Mouse (Mus musculus) heart, embryonic 11.5 days (tissue): ENCODE results near the gene C1qtnf7. TPM values are rescaled to one million over a fixed set of nuclear protein-coding genes. Genes with fewer than 3 reads are reported as not detected.
A peak's percentile ranks its signal among the peaks of the same experiment; 100 is the strongest.

Source experiments
- ATAC-seq: fragments of 200-750 bp; cut with Nextera tagmentation; replicated peaks from 2 replicates; pipeline ENCODE4 v1.8.0; 2017; ENCODE audit warnings: moderate library complexity; ENCODE audit not compliant: insufficient number of reproducible peaks, low FRiP score, low TSS enrichment
- H3K27ac ChIP-seq: fragments of 300-500 bp; sonication (generic); 2 replicates; pipeline ENCODE4 v1.5.1; 2014; ENCODE audit warnings: mild to moderate bottlenecking, low read depth, low read length
- H3K27me3 ChIP-seq: fragments of 300-500 bp; sonication (generic); 2 replicates; pipeline ENCODE4 v1.6.1; 2014; ENCODE audit warnings: mild to moderate bottlenecking, low read length, mixed read lengths; ENCODE audit not compliant: control insufficient read depth, insufficient read depth
- H3K36me3 ChIP-seq: fragments of 300-500 bp; sonication (generic); 2 replicates; pipeline ENCODE4 v1.6.1; 2014; ENCODE audit warnings: mild to moderate bottlenecking, low read length, moderate library complexity, mixed read lengths; ENCODE audit not compliant: control insufficient read depth, insufficient read depth
- H3K4me1 ChIP-seq: fragments of 300-500 bp; sonication (generic); 2 replicates; pipeline ENCODE4 v1.6.1; 2014; ENCODE audit warnings: low read length; ENCODE audit not compliant: control insufficient read depth, insufficient read depth
- H3K4me2 ChIP-seq: fragments of 300-500 bp; sonication (generic); 2 replicates; pipeline ENCODE4 v1.6.1; 2014; ENCODE audit warnings: mild to moderate bottlenecking, moderate library complexity
- H3K4me3 ChIP-seq: fragments of 300-500 bp; sonication (generic); 2 replicates; pipeline ENCODE4 v1.5.1; 2014; ENCODE audit warnings: low read depth, low read length
- H3K9ac ChIP-seq: fragments of 300-500 bp; sonication (generic); 2 replicates; pipeline ENCODE4 v1.6.1; 2014; ENCODE audit warnings: mild to moderate bottlenecking, low read depth, low read length, moderate library complexity
- H3K9me3 ChIP-seq: fragments of 300-500 bp; sonication (generic); replicated peaks from 2 replicates; pipeline ENCODE4 v1.6.1; 2016; ENCODE audit warnings: low read length; ENCODE audit not compliant: control insufficient read depth
- WGBS: fragments of 180-500 bp; shearing (Covaris S2); extraction: QIAGEN DNeasy Blood & Tissue Kit; methylation state at CpG from one replicate; pipeline ENCODE4 v1.1.7; 2014; ENCODE audit not compliant: insufficient replicate concordance; 5-methylcytosine and 5-hydroxymethylcytosine counted together
- polyA plus RNA-seq: library from polyadenylated mRNA; unstranded; fragments of >200 nt; fragmentation: Nextera tagmentation; extraction: Ambion mirVana; gene quantifications from 2 replicates; pipeline ENCODE4 v1.2.1, GENCODE M21; 2014

C1qtnf7 gene
- 3.9 and 5.2 TPM in 2 replicates for polyA plus RNA-seq

- no peaks in the 10 kb centered on the region for H3K9me3 ChIP-seq
- no peaks in the 10 kb centered on the region for H3K36me3 ChIP-seq
- 31% methylated on average over 15 of the region's 15 CpGs for WGBS
- no peaks in the 10 kb centered on the region for H3K27me3 ChIP-seq
- 0 out of 2 replicates have a peak within 1 kb of the TSS, but pooled peaks have one; percentile 25 for H3K27ac ChIP-seq
- no peak for ATAC-seq
- peak within 1 kb of the TSS; percentile 41 for H3K4me2 ChIP-seq
- no peak within 1 kb of the TSS for H3K9ac ChIP-seq
- peak within 1 kb of the TSS; percentile 8 for H3K4me3 ChIP-seq
- peaks cover 10% of the 10 kb centered on the region for H3K4me1 ChIP-seq
Measured at GRCm38 (mm10) chr5:43515401-43515976, at the start of gene C1qtnf7. TSS of gene C1qtnf7 (plus strand) at chr5:43515538.

- Histone ChIP-seq H3K27ac (no peak overlapping the region), H3K9me3 (no peaks in the 10 kb centered on the region), H3K27me3 (no peaks in the 10 kb centered on the region), H3K4me1 (peaks cover 5% of the 10 kb centered on the region), H3K9ac (no peak overlapping the region), H3K4me2 (no peak overlapping the region), H3K4me3 (no peak overlapping the region), H3K36me3 (no peaks in the 10 kb centered on the region)
- no peak for ATAC-seq
- 68% methylated on average over 2 of the region's 2 CpGs for WGBS
Measured at GRCm38 (mm10) chr5:43466762-43467161, 48.6 kb upstream of the C1qtnf7 start.

- H3K9ac ChIP-seq = no peak overlapping the region
- no peaks in the 10 kb centered on the region for H3K36me3 ChIP-seq
- no peak overlapping the region for H3K27ac ChIP-seq
- no peak overlapping the region for H3K4me3 ChIP-seq
- peaks cover 5% of the 10 kb centered on the region for H3K4me1 ChIP-seq
- no peaks in the 10 kb centered on the region for H3K9me3 ChIP-seq
- no peak for ATAC-seq
- H3K4me2 ChIP-seq = no peak overlapping the region
- H3K27me3 ChIP-seq = no peaks in the 10 kb centered on the region
- 59% methylated on average over 3 of the region's 3 CpGs for WGBS
Measured at GRCm38 (mm10) chr5:43467214-43467613, 48.1 kb upstream of the C1qtnf7 start.

- H3K9ac ChIP-seq = no peak overlapping the region
- H3K4me2 ChIP-seq = no peak overlapping the region
- H3K27ac ChIP-seq = no peak overlapping the region
- H3K36me3 ChIP-seq = no peaks in the 10 kb centered on the region
- no peak for ATAC-seq
- peaks cover 5% of the 10 kb centered on the region for H3K4me1 ChIP-seq
- H3K27me3 ChIP-seq = no peaks in the 10 kb centered on the region
- no peaks in the 10 kb centered on the region for H3K9me3 ChIP-seq
- H3K4me3 ChIP-seq = no peak overlapping the region
- 41% methylated on average over 10 of the region's 10 CpGs for WGBS
Measured at GRCm38 (mm10) chr5:43468937-43469336, 46.4 kb upstream of the C1qtnf7 start.

- Histone ChIP-seq H3K36me3 (no peaks in the 10 kb centered on the region), H3K27me3 (no peaks in the 10 kb centered on the region), H3K4me2 (no peak overlapping the region), H3K9me3 (no peaks in the 10 kb centered on the region), H3K4me3 (no peak overlapping the region), H3K27ac (no peak overlapping the region), H3K9ac (no peak overlapping the region), H3K4me1 (no peaks in the 10 kb centered on the region)
- ATAC-seq = no peak
- WGBS = 74% methylated on average over 5 of the region's 5 CpGs
Measured at GRCm38 (mm10) chr5:43477953-43478352, 37.4 kb upstream of the C1qtnf7 start.

- Histone ChIP-seq H3K9me3 (no peaks in the 10 kb centered on the region), H3K36me3 (no peaks in the 10 kb centered on the region), H3K27me3 (no peaks in the 10 kb centered on the region), H3K4me1 (no peaks in the 10 kb centered on the region), H3K9ac (no peak overlapping the region), H3K4me3 (no peak overlapping the region), H3K4me2 (no peak overlapping the region), H3K27ac (no peak overlapping the region)
- no peak for ATAC-seq
- 44% methylated on average over 3 of the region's 3 CpGs for WGBS
Measured at GRCm38 (mm10) chr5:43480046-43480445, 35.3 kb upstream of the C1qtnf7 start.

- WGBS = 66% methylated on average over 2 of the region's 2 CpGs
- no peak overlapping the region for H3K9ac ChIP-seq
- no peaks in the 10 kb centered on the region for H3K9me3 ChIP-seq
- no peak for ATAC-seq
- no peaks in the 10 kb centered on the region for H3K27me3 ChIP-seq
- H3K4me2 ChIP-seq = no peak overlapping the region
- no peaks in the 10 kb centered on the region for H3K4me1 ChIP-seq
- no peak overlapping the region for H3K27ac ChIP-seq
- H3K36me3 ChIP-seq = no peaks in the 10 kb centered on the region
- no peak overlapping the region for H3K4me3 ChIP-seq
Measured at GRCm38 (mm10) chr5:43480786-43481185, 34.6 kb upstream of the C1qtnf7 start.

GRCm38 (mm10) chr5:43481824-43482223, 33.5 kb upstream of the C1qtnf7 start:
- no peaks in the 10 kb centered on the region for H3K36me3 ChIP-seq

GRCm38 (mm10) chr5:43501887-43502286, 13.5 kb upstream of the C1qtnf7 start:
- Histone ChIP-seq H3K27me3 (no peaks in the 10 kb centered on the region), H3K36me3 (no peaks in the 10 kb centered on the region), H3K4me3 (no peak overlapping the region), H3K9me3 (no peaks in the 10 kb centered on the region), H3K4me2 (no peak overlapping the region), H3K9ac (no peak overlapping the region), H3K4me1 (no peaks in the 10 kb centered on the region), H3K27ac (no peak overlapping the region)
- WGBS = 81% methylated on average over 1 of the region's 1 CpGs
- ATAC-seq = no peak

More at GRCm38 (mm10) chr5:43481824-43482223, 33.5 kb upstream of the C1qtnf7 start:
- Histone ChIP-seq H3K27me3 (no peaks in the 10 kb centered on the region), H3K9ac (no peak overlapping the region), H3K27ac (no peak overlapping the region), H3K9me3 (no peaks in the 10 kb centered on the region), H3K4me1 (no peaks in the 10 kb centered on the region), H3K4me2 (no peak overlapping the region), H3K4me3 (no peak overlapping the region)
- 55% methylated on average over 2 of the region's 2 CpGs for WGBS
- no peak for ATAC-seq
